Mouse (Mus musculus) liver, postnatal 0 days (tissue): ENCODE measurements around the gene Fgd6.

Experiments
- CTCF ChIP-seq: sonication (generic); IDR thresholded peaks from 2 replicates; pipeline ENCODE4 v1.5.1; 2016; ENCODE audit warnings: antibody characterized with exemption, low read depth
- EP300 ChIP-seq: IDR thresholded peaks from 2 replicates; pipeline ENCODE4 v1.6.1; 2016; ENCODE audit warnings: antibody characterized with exemption, low read depth, mild to moderate bottlenecking

DNA sequence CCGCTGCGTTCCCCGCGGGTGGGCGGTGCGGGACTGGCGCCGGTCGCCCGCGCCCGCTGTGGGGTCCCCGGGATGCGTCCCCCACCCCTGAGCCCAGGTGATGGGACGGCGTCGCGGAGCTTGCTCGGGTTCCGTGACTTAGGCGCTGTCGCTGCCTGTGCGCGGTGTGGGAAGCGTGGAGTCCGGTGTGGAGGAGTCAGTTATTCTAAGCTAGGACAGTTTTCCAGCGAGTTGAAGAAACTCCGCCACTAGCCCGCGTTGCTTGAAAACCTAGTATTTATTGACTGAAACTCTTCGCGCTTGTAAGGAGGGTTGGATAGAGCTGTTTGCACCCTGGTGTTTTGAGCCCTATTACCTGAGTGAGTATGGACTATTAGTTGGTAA is 566 bp downstream of the Fgd6 start:
- no peak for TF ChIP-seq CTCF
- no peak for TF ChIP-seq EP300
